Mouse (Mus musculus) MEL (cell line): ENCODE results near the gene Mtmr10.

ENCODE experiments used
- EP300 ChIP-seq, 2 experiments: IDR thresholded peaks; 2 replicates each; pipeline ENCODE4 v1.6.1; 2011; ENCODE audit warnings: improper control_type of control experiment in 2 of 2, low read length in 2 of 2, low read depth in 1 of 2, mild to moderate bottlenecking in 1 of 2
- ETS1 ChIP-seq: IDR thresholded peaks from 2 replicates; pipeline ENCODE4 v1.6.1; 2012; ENCODE audit warnings: low read depth, mild to moderate bottlenecking, inconsistent platforms, low read length, improper control_type of control experiment, moderate library complexity
- ZMIZ1 ChIP-seq: IDR thresholded peaks from 2 replicates; pipeline ENCODE4 v1.6.1; 2012; ENCODE audit warnings: low read depth, mild to moderate bottlenecking, inconsistent platforms, low read length, improper control_type of control experiment, moderate library complexity

- TF ChIP-seq ZMIZ1 (no peak), ETS1 (no peak), EP300 (IDR thresholded peaks at IDR 0.05; ENCODE audit: low read depth in 1 of 2, low read length in 2 of 2) (no peak)
Observed at GRCm38 (mm10) chr7:64275518-64275917, 11.9 kb upstream of the Mtmr10 start.
